Mouse (Mus musculus) liver, adult 2 months (tissue): Measurements from ENCODE around the gene Vps16. TPM values are rescaled to one million over a fixed set of nuclear protein-coding genes. Genes with fewer than 3 reads are reported as not detected.

Experiments used
- DNase-seq: peaks from one replicate; pipeline ENCODE4 v3.0.0-alpha.2; 2011; ENCODE audit warnings: low read depth, low spot score; ENCODE audit errors: extremely low read depth
- H3K27ac ChIP-seq: fragments of 200-500 bp; replicated peaks from 2 replicates; pipeline ENCODE4 v1.5.1; 2012; ENCODE audit warnings: low read depth, mild to moderate bottlenecking, control low read depth, inconsistent platforms, low read length; ENCODE audit not compliant: insufficient read depth
- H3K27me3 ChIP-seq: fragments of 200-500 bp; 2 replicates; pipeline ENCODE4 v1.6.1; 2012; ENCODE audit warnings: mild to moderate bottlenecking, moderate library complexity, low read length, inconsistent platforms; ENCODE audit not compliant: control insufficient read depth, insufficient read depth
- H3K36me3 ChIP-seq: fragments of 200-500 bp; 2 replicates; pipeline ENCODE4 v1.6.1; 2012; ENCODE audit warnings: low read length, inconsistent platforms; ENCODE audit not compliant: control insufficient read depth, insufficient read depth
- H3K4me1 ChIP-seq: fragments of 200-500 bp; 2 replicates; pipeline ENCODE4 v1.6.1; 2011; ENCODE audit warnings: low read length; ENCODE audit not compliant: control insufficient read depth, insufficient read depth
- H3K4me3 ChIP-seq: fragments of 200-500 bp; 2 replicates; pipeline ENCODE4 v1.5.1; 2011; ENCODE audit warnings: low read depth, mild to moderate bottlenecking, control low read depth, low read length, moderate library complexity; ENCODE audit not compliant: insufficient read depth
- H3K79me2 ChIP-seq: fragments of 200-500 bp; 2 replicates; pipeline ENCODE4 v1.6.1; 2012; ENCODE audit warnings: inconsistent platforms, mild to moderate bottlenecking, low read length, moderate library complexity; ENCODE audit not compliant: control insufficient read depth, insufficient read depth
- H3K9ac ChIP-seq: fragments of 200-500 bp; 2 replicates; pipeline ENCODE4 v1.6.1; 2012; ENCODE audit warnings: low read depth, mild to moderate bottlenecking, control low read depth, inconsistent platforms, low read length
- CTCF ChIP-seq: fragments of 200-500 bp; IDR thresholded peaks from 2 replicates; pipeline ENCODE4 v1.5.1; 2011; ENCODE audit warnings: low read depth, low read length, control low read depth
- POLR2A ChIP-seq: fragments of 200-500 bp; IDR thresholded peaks from 2 replicates; pipeline ENCODE4 v1.6.1; 2011; ENCODE audit warnings: low read length, control low read depth; ENCODE audit not compliant: insufficient read depth; ENCODE audit errors: extremely low read depth
- WGBS: fragments of 180-500 bp; shearing (Covaris S2); methylation state at CpG from one replicate; pipeline ENCODE4 v1.1.7; 2018; 5-methylcytosine and 5-hydroxymethylcytosine counted together
- polyA plus RNA-seq: library from polyadenylated mRNA; depleted of rRNA; stranded (reverse); fragments of >200 nt; gene quantifications from 2 replicates; pipeline ENCODE4 v1.2.3, GENCODE M21; 2012; rRNA removed
- total RNA-seq: library from RNA; depleted of rRNA; stranded (reverse); fragments of >200 nt; gene quantifications from 2 replicates; pipeline ENCODE4 v1.2.3, GENCODE M21; 2014; rRNA removed

Gene Vps16
- total RNA-seq (25.6 and 27.2 TPM in 2 replicates), polyA plus RNA-seq (22.6 and 43.2 TPM in 2 replicates)

- H3K36me3 ChIP-seq: no peaks in the 10 kb centered on the region
- under 1% methylated on average over 58 of the region's 58 CpGs for WGBS
- TF ChIP-seq POLR2A (peak; percentile 55), CTCF (peak; percentile 70)
- peak; percentile 79 for DNase-seq
- H3K4me3 ChIP-seq: peak within 1 kb of the TSS; percentile 84
- H3K27ac ChIP-seq: peak within 1 kb of the TSS; percentile 71
- H3K27me3 ChIP-seq: no peaks in the 10 kb centered on the region
- H3K4me1 ChIP-seq: peaks cover 5% of the 10 kb centered on the region
- H3K79me2 ChIP-seq: peaks cover 3% of the 10 kb centered on the region; the same call in 1 of the 2 replicates
- H3K9ac ChIP-seq: peak within 1 kb of the TSS; percentile 83
Measured at GRCm38 (mm10) chr2:130424126-130424853, at the start of gene Vps16, which contains the start of gene Pced1a. TSS of gene Vps16 (plus strand) at chr2:130424339. TSS of gene Pced1a (minus strand) at chr2:130424701.

GRCm38 (mm10) chr2:130374951-130375350 is 49.2 kb upstream of the Vps16 start:
- no peak for DNase-seq
- H3K27ac ChIP-seq: no peak overlapping the region
- no peaks in the 10 kb centered on the region for H3K27me3 ChIP-seq
- no peak overlapping the region for H3K4me3 ChIP-seq
- no peak for TF ChIP-seq CTCF
- no peak for TF ChIP-seq POLR2A
- H3K79me2 ChIP-seq: no peaks in the 10 kb centered on the region
- no peak overlapping the region for H3K9ac ChIP-seq
- no peaks in the 10 kb centered on the region for H3K36me3 ChIP-seq
- H3K4me1 ChIP-seq: no peaks in the 10 kb centered on the region
- 72% methylated on average over 4 of the region's 4 CpGs for WGBS

- H3K79me2 ChIP-seq: no peaks in the 10 kb centered on the region
Measured at GRCm38 (mm10) chr2:130383205-130383604, 40.9 kb upstream of the Vps16 start.

GRCm38 (mm10) chr2:130383895-130384294 is 40.2 kb upstream of the Vps16 start:
- WGBS: 69% methylated on average over 6 of the region's 6 CpGs
- no peaks in the 10 kb centered on the region for H3K79me2 ChIP-seq
- no peak overlapping the region for H3K9ac ChIP-seq
- H3K4me3 ChIP-seq: no peak overlapping the region
- TF ChIP-seq POLR2A (no peak), CTCF (no peak)
- H3K27me3 ChIP-seq: no peaks in the 10 kb centered on the region
- no peaks in the 10 kb centered on the region for H3K36me3 ChIP-seq
- no peak for DNase-seq
- no peak overlapping the region for H3K27ac ChIP-seq
- no peaks in the 10 kb centered on the region for H3K4me1 ChIP-seq

More at GRCm38 (mm10) chr2:130383205-130383604, 40.9 kb upstream of the Vps16 start:
- Histone ChIP-seq H3K27ac (no peak overlapping the region), H3K4me1 (no peaks in the 10 kb centered on the region), H3K4me3 (no peak overlapping the region), H3K9ac (no peak overlapping the region), H3K36me3 (no peaks in the 10 kb centered on the region), H3K27me3 (no peaks in the 10 kb centered on the region)
- TF ChIP-seq POLR2A (no peak), CTCF (no peak)
- no peak for DNase-seq
- 62% methylated on average over 3 of the region's 3 CpGs for WGBS

- no peaks in the 10 kb centered on the region for H3K79me2 ChIP-seq
- no peak for DNase-seq
- no peak overlapping the region for H3K4me3 ChIP-seq
- no peak overlapping the region for H3K27ac ChIP-seq
- H3K27me3 ChIP-seq: no peaks in the 10 kb centered on the region
- 79% methylated on average over 1 of the region's 1 CpGs for WGBS
- no peaks in the 10 kb centered on the region for H3K36me3 ChIP-seq
- no peak overlapping the region for H3K9ac ChIP-seq
- TF ChIP-seq CTCF (no peak), POLR2A (no peak)
- H3K4me1 ChIP-seq: no peaks in the 10 kb centered on the region
Measured at GRCm38 (mm10) chr2:130386212-130386611, 37.9 kb upstream of the Vps16 start.

GRCm38 (mm10) chr2:130388796-130389195 is 35.3 kb upstream of the Vps16 start:
- Histone ChIP-seq H3K4me3 (no peak overlapping the region), H3K79me2 (no peaks in the 10 kb centered on the region), H3K4me1 (no peaks in the 10 kb centered on the region), H3K36me3 (no peaks in the 10 kb centered on the region), H3K27me3 (no peaks in the 10 kb centered on the region), H3K9ac (no peak overlapping the region), H3K27ac (no peak overlapping the region)
- no peak for TF ChIP-seq POLR2A
- TF ChIP-seq CTCF: peak; percentile 33; the same call in 1 of the 2 replicates
- peak; percentile 39 for DNase-seq
- 73% methylated on average over 2 of the region's 2 CpGs for WGBS
